Mouse (Mus musculus): ENCODE results near the gene Arhgap28. TPM values are rescaled to one million over a fixed set of nuclear protein-coding genes. Genes with fewer than 3 reads are reported as not detected.

Gene Arhgap28
- polyA plus RNA-seq, 1 experiment from 2014 or later: 6.9 TPM

- no peak for ATAC-seq
- no peak overlapping the region for H3K4me2 ChIP-seq (replicated peaks)
- H3K9ac ChIP-seq (replicated peaks): no peak overlapping the region
- 87% methylated on average over 6 of the region's 6 CpGs for WGBS
- H3K36me3 ChIP-seq: no peaks in the 10 kb centered on the region
- no peak overlapping the region for H3K4me3 ChIP-seq (replicated peaks)
- no peaks in the 10 kb centered on the region for H3K4me1 ChIP-seq (replicated peaks)
- H3K27me3 ChIP-seq: no peaks in the 10 kb centered on the region
- H3K27ac ChIP-seq: no peak overlapping the region
- no peaks in the 10 kb centered on the region for H3K9me3 ChIP-seq
Measured at GRCm38 (mm10) chr17:67928280-67928679, 75.6 kb downstream of the Arhgap28 start.

GRCm38 (mm10) chr17:67927864-67928263 is 76.1 kb downstream of the Arhgap28 start:
- 97% methylated on average over 8 of the region's 8 CpGs for WGBS
- ATAC-seq: no peak

GRCm38 (mm10) chr17:67919959-67920358 is 84.0 kb downstream of the Arhgap28 start:
- no peak overlapping the region for H3K9ac ChIP-seq (replicated peaks)
- no peak overlapping the region for H3K4me2 ChIP-seq (replicated peaks)
- no peaks in the 10 kb centered on the region for H3K36me3 ChIP-seq
- 79% methylated on average over 7 of the region's 7 CpGs for WGBS
- no peak overlapping the region for H3K27ac ChIP-seq
- no peaks in the 10 kb centered on the region for H3K9me3 ChIP-seq
- no peak overlapping the region for H3K4me3 ChIP-seq (replicated peaks)
- no peaks in the 10 kb centered on the region for H3K27me3 ChIP-seq
- no peaks in the 10 kb centered on the region for H3K4me1 ChIP-seq (replicated peaks)
- no peak for ATAC-seq

More at GRCm38 (mm10) chr17:67927864-67928263, 76.1 kb downstream of the Arhgap28 start:
- H3K27me3 ChIP-seq: no peaks in the 10 kb centered on the region
- no peaks in the 10 kb centered on the region for H3K4me1 ChIP-seq (replicated peaks)
- H3K4me3 ChIP-seq (replicated peaks): no peak overlapping the region
- H3K36me3 ChIP-seq: no peaks in the 10 kb centered on the region
- no peak overlapping the region for H3K9ac ChIP-seq (replicated peaks)
- H3K4me2 ChIP-seq (replicated peaks): no peak overlapping the region
- H3K27ac ChIP-seq: no peak overlapping the region
- H3K9me3 ChIP-seq: no peaks in the 10 kb centered on the region

GRCm38 (mm10) chr17:67918201-67918600 is 85.7 kb downstream of the Arhgap28 start:
- Histone ChIP-seq H3K27ac (no peak overlapping the region), H3K4me2 (replicated peaks) (no peak overlapping the region), H3K27me3 (no peaks in the 10 kb centered on the region), H3K36me3 (no peaks in the 10 kb centered on the region), H3K9ac (replicated peaks) (no peak overlapping the region), H3K9me3 (no peaks in the 10 kb centered on the region), H3K4me3 (replicated peaks) (no peak overlapping the region), H3K4me1 (replicated peaks) (no peaks in the 10 kb centered on the region)
- WGBS: 95% methylated on average over 7 of the region's 7 CpGs
- ATAC-seq: no peak

- H3K4me3 ChIP-seq (replicated peaks): no peak overlapping the region
- H3K9me3 ChIP-seq: no peaks in the 10 kb centered on the region
- no peaks in the 10 kb centered on the region for H3K4me1 ChIP-seq (replicated peaks)
- no peak overlapping the region for H3K27ac ChIP-seq
- 55% methylated on average over 2 of the region's 2 CpGs for WGBS
- no peaks in the 10 kb centered on the region for H3K36me3 ChIP-seq
- no peak for ATAC-seq
- no peak overlapping the region for H3K9ac ChIP-seq (replicated peaks)
- H3K27me3 ChIP-seq: no peaks in the 10 kb centered on the region
- H3K4me2 ChIP-seq (replicated peaks): no peak overlapping the region
Measured at GRCm38 (mm10) chr17:67916901-67917300, 87.0 kb downstream of the Arhgap28 start.

- Histone ChIP-seq H3K27me3 (no peaks in the 10 kb centered on the region), H3K4me2 (replicated peaks) (no peak overlapping the region), H3K9me3 (no peaks in the 10 kb centered on the region), H3K4me3 (replicated peaks) (no peak overlapping the region), H3K9ac (replicated peaks) (no peak overlapping the region), H3K27ac (no peak overlapping the region), H3K4me1 (replicated peaks) (no peaks in the 10 kb centered on the region), H3K36me3 (no peaks in the 10 kb centered on the region)
- 64% methylated on average over 12 of the region's 12 CpGs for WGBS
- peak; percentile 62; the same call in 1 of the 2 replicates for ATAC-seq
Measured at GRCm38 (mm10) chr17:67912640-67913039, 91.3 kb downstream of the Arhgap28 start.

- Histone ChIP-seq H3K9me3 (no peaks in the 10 kb centered on the region), H3K9ac (replicated peaks) (no peak overlapping the region), H3K4me1 (replicated peaks) (no peaks in the 10 kb centered on the region), H3K4me3 (replicated peaks) (no peak overlapping the region), H3K27ac (no peak overlapping the region), H3K27me3 (no peaks in the 10 kb centered on the region), H3K36me3 (no peaks in the 10 kb centered on the region), H3K4me2 (replicated peaks) (no peak overlapping the region)
- no peak for ATAC-seq
- WGBS: 92% methylated on average over 11 of the region's 11 CpGs
Measured at GRCm38 (mm10) chr17:67912051-67912450, 91.9 kb downstream of the Arhgap28 start.

GRCm38 (mm10) chr17:67908537-67908936 is 95.4 kb downstream of the Arhgap28 start:
- Histone ChIP-seq H3K9me3 (no peaks in the 10 kb centered on the region), H3K4me1 (replicated peaks) (no peaks in the 10 kb centered on the region), H3K9ac (replicated peaks) (no peak overlapping the region), H3K4me2 (replicated peaks) (no peak overlapping the region), H3K27ac (no peak overlapping the region), H3K36me3 (no peaks in the 10 kb centered on the region), H3K27me3 (no peaks in the 10 kb centered on the region), H3K4me3 (replicated peaks) (no peak overlapping the region)
- no peak for ATAC-seq
- 89% methylated on average over 4 of the region's 4 CpGs for WGBS

GRCm38 (mm10) chr17:67908137-67908536 is 95.8 kb downstream of the Arhgap28 start:
- 85% methylated on average over 4 of the region's 4 CpGs for WGBS
- H3K27me3 ChIP-seq: no peaks in the 10 kb centered on the region

GRCm38 (mm10) chr17:67907532-67908054 is 96.3 kb downstream of the Arhgap28 start:
- Histone ChIP-seq H3K9ac (replicated peaks) (no peak overlapping the region), H3K4me2 (replicated peaks) (no peak overlapping the region), H3K4me3 (replicated peaks) (no peak overlapping the region), H3K4me1 (replicated peaks) (no peaks in the 10 kb centered on the region), H3K27ac (no peak overlapping the region), H3K27me3 (no peaks in the 10 kb centered on the region), H3K36me3 (no peaks in the 10 kb centered on the region), H3K9me3 (no peaks in the 10 kb centered on the region)
- WGBS: 92% methylated on average over 10 of the region's 10 CpGs
- no peak for ATAC-seq

More at GRCm38 (mm10) chr17:67908137-67908536, 95.8 kb downstream of the Arhgap28 start:
- no peaks in the 10 kb centered on the region for H3K4me1 ChIP-seq (replicated peaks)
- no peak overlapping the region for H3K27ac ChIP-seq
- H3K9me3 ChIP-seq: no peaks in the 10 kb centered on the region
- ATAC-seq: no peak
- H3K36me3 ChIP-seq: no peaks in the 10 kb centered on the region
- H3K9ac ChIP-seq (replicated peaks): no peak overlapping the region
- no peak overlapping the region for H3K4me2 ChIP-seq (replicated peaks)
- H3K4me3 ChIP-seq (replicated peaks): no peak overlapping the region

- no peak overlapping the region for H3K9ac ChIP-seq (replicated peaks)
- H3K4me2 ChIP-seq (replicated peaks): no peak overlapping the region
- 66% methylated on average over 3 of the region's 3 CpGs for WGBS
- no peak overlapping the region for H3K27ac ChIP-seq
- no peaks in the 10 kb centered on the region for H3K9me3 ChIP-seq
- H3K36me3 ChIP-seq: no peaks in the 10 kb centered on the region
- H3K4me3 ChIP-seq (replicated peaks): no peak overlapping the region
- ATAC-seq: no peak
- H3K27me3 ChIP-seq: no peaks in the 10 kb centered on the region
- H3K4me1 ChIP-seq (replicated peaks): no peaks in the 10 kb centered on the region; the same call in 1 of the 2 replicates
Measured at GRCm38 (mm10) chr17:67906236-67906635, 97.7 kb downstream of the Arhgap28 start.

GRCm38 (mm10) chr17:67904315-67904944 is 99.5 kb downstream of the Arhgap28 start:
- no peaks in the 10 kb centered on the region for H3K9me3 ChIP-seq
- ATAC-seq: no peak
- H3K36me3 ChIP-seq: no peaks in the 10 kb centered on the region
- H3K9ac ChIP-seq (replicated peaks): no peak overlapping the region
- H3K4me2 ChIP-seq (replicated peaks): no peak overlapping the region
- WGBS: 80% methylated on average over 14 of the region's 14 CpGs
- no peak overlapping the region for H3K27ac ChIP-seq
- no peaks in the 10 kb centered on the region for H3K27me3 ChIP-seq
- no peaks in the 10 kb centered on the region; the same call in 1 of the 2 replicates for H3K4me1 ChIP-seq (replicated peaks)
- no peak overlapping the region for H3K4me3 ChIP-seq (replicated peaks)

GRCm38 (mm10) chr17:67902847-67903246 is 101.1 kb downstream of the Arhgap28 start:
- H3K4me3 ChIP-seq (replicated peaks): no peak overlapping the region
- WGBS: 94% methylated on average over 4 of the region's 4 CpGs

More at GRCm38 (mm10) chr17:67902847-67903246, 101.1 kb downstream of the Arhgap28 start:
- no peak overlapping the region for H3K4me2 ChIP-seq (replicated peaks)
- H3K27me3 ChIP-seq: no peaks in the 10 kb centered on the region
- H3K36me3 ChIP-seq: no peaks in the 10 kb centered on the region
- H3K27ac ChIP-seq: no peak overlapping the region
- no peaks in the 10 kb centered on the region for H3K9me3 ChIP-seq
- no peak overlapping the region for H3K9ac ChIP-seq (replicated peaks)
- H3K4me1 ChIP-seq (replicated peaks): no peaks in the 10 kb centered on the region; the same call in 1 of the 2 replicates
- ATAC-seq: no peak

Data from midbrain, embryonic 13.5 days (tissue).